Mouse (Mus musculus): ENCODE measurements at regions not wholly inside any gene's neighbourhood (a gene's known extent, or its start where the extent isn't known, plus 50 kb on each side); places are given as distances from the start of the nearest gene placed in this dataset.

GRCm38 (mm10) chr2:57698659-57699061, 299.0 kb upstream of the Galnt5 start:
- Histone ChIP-seq H3K27ac (ENCODE audit: low read length) (no peak overlapping the region), H3K9me3 (ENCODE audit: control insufficient read depth, low read depth, low read length) (no peaks in the 10 kb centered on the region), H3K4me2 (replicated peaks; ENCODE audit: low read depth, low read length) (peak overlapping the region; percentile 49), H3K9ac (replicated peaks; ENCODE audit: low read depth, low read length) (no peak overlapping the region), H3K4me3 (ENCODE audit: low read depth, low read length) (peak overlapping the region; percentile 28), H3K27me3 (ENCODE audit: control insufficient read depth, insufficient read depth, low read length) (no peaks in the 10 kb centered on the region), H3K36me3 (ENCODE audit: control insufficient read depth, insufficient read depth, low read length) (no peaks in the 10 kb centered on the region), H3K4me1 (ENCODE audit: control insufficient read depth, insufficient read depth, low read length) (no peaks in the 10 kb centered on the region)
- 5% methylated on average over 11 of the region's 11 CpGs for WGBS
- ATAC-seq (ENCODE audit: insufficient number of reproducible peaks, insufficient read depth, low FRiP score, low read depth): peak; percentile 67; the same call in 1 of the 2 replicates

- no peaks in the 10 kb centered on the region for H3K27me3 ChIP-seq (ENCODE audit: control insufficient read depth, insufficient read depth, low read length)
- H3K9me3 ChIP-seq (ENCODE audit: control insufficient read depth, low read depth, low read length): no peaks in the 10 kb centered on the region
- H3K9ac ChIP-seq (replicated peaks; ENCODE audit: low read depth, low read length): no peak overlapping the region
- no peak overlapping the region for H3K27ac ChIP-seq (ENCODE audit: low read length)
- peak overlapping the region; percentile 49 for H3K4me2 ChIP-seq (replicated peaks; ENCODE audit: low read depth, low read length)
- peak overlapping the region; percentile 28 for H3K4me3 ChIP-seq (ENCODE audit: low read depth, low read length)
- no peaks in the 10 kb centered on the region for H3K36me3 ChIP-seq (ENCODE audit: control insufficient read depth, insufficient read depth, low read length)
- H3K4me1 ChIP-seq (ENCODE audit: control insufficient read depth, insufficient read depth, low read length): no peaks in the 10 kb centered on the region
- ATAC-seq (ENCODE audit: insufficient number of reproducible peaks, insufficient read depth, low FRiP score, low read depth): no peak
- WGBS: 52% methylated on average over 4 of the region's 4 CpGs
These were observed 298.5 kb upstream of the Galnt5 start for GRCm38 (mm10) chr2:57699226-57699625.

- H3K4me2 ChIP-seq (replicated peaks; ENCODE audit: low read depth, low read length): no peak overlapping the region
- 62% methylated on average over 10 of the region's 10 CpGs for WGBS
- H3K27me3 ChIP-seq (ENCODE audit: control insufficient read depth, insufficient read depth, low read length): no peaks in the 10 kb centered on the region
- H3K4me1 ChIP-seq (ENCODE audit: control insufficient read depth, insufficient read depth, low read length): no peaks in the 10 kb centered on the region
- no peak overlapping the region for H3K4me3 ChIP-seq (ENCODE audit: low read depth, low read length)
- H3K27ac ChIP-seq (ENCODE audit: low read length): no peak overlapping the region
- no peak for ATAC-seq (ENCODE audit: insufficient number of reproducible peaks, insufficient read depth, low FRiP score, low read depth)
- no peaks in the 10 kb centered on the region for H3K36me3 ChIP-seq (ENCODE audit: control insufficient read depth, insufficient read depth, low read length)
- no peak overlapping the region for H3K9ac ChIP-seq (replicated peaks; ENCODE audit: low read depth, low read length)
- H3K9me3 ChIP-seq (ENCODE audit: control insufficient read depth, low read depth, low read length): no peaks in the 10 kb centered on the region
These were observed 280.8 kb upstream of the Galnt5 start for GRCm38 (mm10) chr2:57716754-57717510.

Data from stomach, embryonic 14.5 days (tissue).